Mouse (Mus musculus) embryo, embryonic 10.5 days (tissue): ENCODE measurements at regions not wholly inside any gene's neighbourhood (a gene's known extent, or its start where the extent isn't known, plus 50 kb on each side); places are given as distances from the start of the nearest gene placed in this dataset.

Experiments used
- DNase-seq: peaks from one replicate; pipeline ENCODE4 v3.0.0-alpha.2; 2015; ENCODE audit warnings: low spot score

DNA sequence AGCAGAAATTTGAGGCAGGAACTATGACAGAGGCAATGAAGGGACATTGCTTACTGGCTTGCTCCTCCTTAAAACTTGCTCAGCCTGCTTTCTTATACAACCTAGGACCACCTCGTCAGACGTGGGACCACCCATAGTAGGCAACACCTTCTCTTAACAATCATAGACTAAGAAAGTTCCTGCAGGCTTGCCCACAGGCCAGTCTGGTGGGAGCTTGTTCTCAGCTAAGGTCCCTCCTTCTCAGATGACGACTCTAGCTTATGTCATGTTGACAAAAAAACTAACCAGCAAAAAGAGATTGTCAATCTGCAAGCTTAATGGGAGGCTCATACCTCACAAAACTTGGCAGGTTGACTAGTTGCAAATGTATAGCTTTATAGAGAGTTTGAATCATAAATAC, 56.5 kb upstream of the Lsm6 start:
- DNase-seq: no peak

DNA sequence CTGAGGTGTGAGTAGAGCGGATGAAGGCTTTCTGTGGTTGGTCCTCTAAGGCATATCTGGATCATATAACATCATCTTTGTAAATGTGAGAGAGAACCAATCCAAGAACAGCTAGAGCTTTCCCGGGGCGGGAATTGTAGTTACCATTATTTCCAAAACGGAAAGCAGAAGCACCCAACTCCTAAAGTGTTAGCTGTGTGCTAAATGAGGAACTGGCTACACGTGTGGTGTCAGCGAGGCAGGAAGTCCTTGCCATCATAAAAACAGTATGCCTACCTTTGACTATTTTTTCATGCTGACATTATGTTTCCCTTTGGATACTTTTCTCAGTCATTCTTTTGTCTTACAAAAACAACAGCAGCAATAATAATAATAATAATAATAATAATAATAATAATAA, 68.8 kb upstream of the Lsm6 start:
- no peak for DNase-seq

DNA sequence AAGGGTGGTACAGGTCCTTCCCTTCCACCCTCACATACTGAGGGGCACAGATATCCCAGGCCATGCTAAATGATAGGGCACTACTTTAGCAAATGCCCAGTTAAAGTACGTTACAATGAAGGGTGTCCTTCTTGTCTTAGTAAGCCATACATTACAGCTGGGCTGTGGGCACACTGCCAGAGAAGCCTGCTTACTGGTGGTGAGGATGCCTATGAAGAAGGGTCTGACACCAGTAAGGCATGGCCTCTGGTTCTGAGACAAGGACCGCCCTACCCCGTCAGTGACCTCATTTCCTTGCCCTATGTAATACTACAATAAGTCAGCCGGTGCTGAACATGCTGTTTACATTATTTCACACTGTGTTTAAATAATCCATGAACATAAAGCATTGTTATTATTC, 69.6 kb upstream of the Lsm6 start:
- no peak for DNase-seq

DNA sequence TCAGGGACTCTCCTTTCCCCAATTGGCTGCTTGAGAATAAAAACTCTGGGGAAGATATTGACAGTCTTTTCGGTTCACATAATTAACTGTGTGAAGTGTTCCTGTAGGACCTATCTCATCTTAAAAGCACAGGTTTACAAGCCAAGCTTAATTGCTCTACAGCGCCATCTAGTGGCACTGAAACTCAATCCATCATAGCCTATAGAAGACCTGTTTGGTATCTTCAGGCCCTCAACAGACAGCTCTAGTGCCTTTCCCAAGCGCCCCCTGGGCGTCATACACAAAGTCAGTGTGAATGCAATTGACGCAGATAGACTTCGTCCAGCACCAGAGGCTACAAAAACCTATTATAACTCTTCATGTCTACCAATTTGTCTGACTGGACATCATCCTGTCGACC, 78.9 kb upstream of the Lsm6 start:
- peak; percentile 88 for DNase-seq

DNA sequence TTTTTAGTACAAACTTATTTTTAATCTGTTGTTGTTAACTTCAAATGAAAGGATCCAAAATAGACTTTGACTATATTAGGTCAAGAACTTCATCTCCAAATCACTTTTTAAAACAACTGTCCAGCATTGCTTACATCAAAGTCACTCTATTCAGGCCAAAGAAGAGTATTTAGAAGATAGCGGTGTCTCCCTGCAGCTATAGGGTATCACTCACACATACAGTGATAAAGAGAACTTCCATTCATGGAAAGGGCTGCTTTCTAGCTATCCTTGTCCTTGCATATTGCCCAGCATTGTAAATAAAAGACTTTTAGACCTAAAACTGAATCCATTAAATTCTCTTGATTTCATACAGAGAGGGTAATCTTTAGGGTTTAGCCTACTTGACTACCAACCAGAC, 82.1 kb upstream of the Lsm6 start:
- DNase-seq: no peak

DNA sequence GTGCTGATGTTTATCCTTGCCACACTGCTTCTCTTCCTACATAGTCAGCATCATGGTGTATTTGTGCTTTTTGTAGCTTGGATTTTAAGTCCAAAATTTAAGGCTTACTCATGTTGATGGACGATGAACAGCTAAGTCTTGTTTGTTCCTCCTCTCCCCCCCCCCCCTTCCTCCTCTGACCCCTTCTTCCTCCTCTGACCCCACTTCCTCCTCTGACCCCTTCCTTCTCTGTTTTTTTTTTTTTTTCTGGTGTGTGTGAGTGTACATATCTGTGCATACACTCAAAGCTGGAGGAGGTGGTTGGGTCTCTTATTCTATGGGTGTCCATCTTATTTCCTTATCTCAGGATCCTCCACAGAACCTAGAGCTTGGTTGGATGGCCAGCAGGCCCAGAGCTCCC, 87.0 kb upstream of the Lsm6 start:
- DNase-seq: no peak

DNA sequence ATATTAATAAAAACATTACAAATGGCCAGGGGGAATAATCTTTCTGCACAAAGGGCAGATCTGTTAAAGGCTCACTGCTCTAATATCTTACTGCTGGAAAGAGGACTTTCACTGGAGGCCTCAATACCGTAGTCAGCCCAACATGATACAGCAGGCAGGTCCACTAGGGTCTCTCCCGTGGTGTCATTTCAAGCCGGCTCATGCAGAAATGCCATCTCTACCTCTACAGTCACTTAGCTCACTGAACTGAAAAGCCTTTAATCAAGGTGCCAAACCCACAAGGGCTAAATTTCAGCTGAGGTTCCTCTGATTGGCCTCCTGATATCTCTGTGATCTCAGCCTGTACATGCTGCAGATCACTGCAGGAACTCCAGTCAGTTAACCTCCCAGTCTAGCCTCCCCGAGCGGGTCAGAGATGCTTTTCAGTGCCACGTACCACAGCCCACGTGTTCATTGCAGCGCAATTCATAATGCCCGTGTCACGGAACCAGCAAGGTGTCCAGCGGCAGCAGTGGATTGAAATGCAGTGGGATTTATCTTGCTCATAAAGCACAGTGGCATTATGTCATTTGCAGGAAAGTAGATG, 90.4 kb upstream of the Lsm6 start:
- DNase-seq: no peak

DNA sequence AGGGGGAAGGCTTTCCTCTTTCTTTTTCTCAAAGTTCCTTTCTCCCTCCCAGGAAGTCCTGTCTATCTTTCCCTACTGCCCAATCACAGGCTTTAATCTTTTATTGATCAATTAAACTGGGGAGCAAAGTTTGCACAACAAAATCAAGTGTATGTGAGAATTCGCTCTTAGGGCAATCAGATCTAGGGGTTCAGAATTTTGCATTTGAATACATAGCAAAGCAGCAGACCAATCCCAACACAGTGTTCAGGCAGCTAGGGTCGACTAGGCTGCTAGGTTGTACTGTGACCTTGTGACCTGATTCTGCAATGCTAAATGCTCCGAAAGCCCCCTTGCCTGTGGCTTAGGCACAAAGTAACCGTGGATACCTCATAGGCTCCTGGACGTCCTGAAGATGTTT, 91.5 kb upstream of the Lsm6 start:
- no peak for DNase-seq

DNA sequence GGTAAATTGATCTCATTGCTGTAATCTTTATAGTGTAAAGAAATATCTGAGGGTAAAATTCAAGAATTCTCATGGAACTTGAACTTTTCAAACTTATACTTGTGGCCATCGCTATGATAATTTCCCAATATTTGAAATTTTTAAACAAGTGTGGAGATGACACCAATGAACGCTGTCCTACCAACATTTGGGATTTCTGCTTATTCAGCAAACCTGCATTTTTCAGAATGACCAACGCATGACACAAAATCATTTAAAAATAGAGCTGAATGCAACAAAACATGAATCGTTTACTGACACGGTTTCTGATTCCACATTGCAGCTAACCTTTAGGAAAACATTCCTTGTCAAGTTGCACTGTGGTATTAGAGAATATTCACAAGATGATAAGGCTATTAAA, 92.9 kb upstream of the Lsm6 start:
- DNase-seq: no peak

DNA sequence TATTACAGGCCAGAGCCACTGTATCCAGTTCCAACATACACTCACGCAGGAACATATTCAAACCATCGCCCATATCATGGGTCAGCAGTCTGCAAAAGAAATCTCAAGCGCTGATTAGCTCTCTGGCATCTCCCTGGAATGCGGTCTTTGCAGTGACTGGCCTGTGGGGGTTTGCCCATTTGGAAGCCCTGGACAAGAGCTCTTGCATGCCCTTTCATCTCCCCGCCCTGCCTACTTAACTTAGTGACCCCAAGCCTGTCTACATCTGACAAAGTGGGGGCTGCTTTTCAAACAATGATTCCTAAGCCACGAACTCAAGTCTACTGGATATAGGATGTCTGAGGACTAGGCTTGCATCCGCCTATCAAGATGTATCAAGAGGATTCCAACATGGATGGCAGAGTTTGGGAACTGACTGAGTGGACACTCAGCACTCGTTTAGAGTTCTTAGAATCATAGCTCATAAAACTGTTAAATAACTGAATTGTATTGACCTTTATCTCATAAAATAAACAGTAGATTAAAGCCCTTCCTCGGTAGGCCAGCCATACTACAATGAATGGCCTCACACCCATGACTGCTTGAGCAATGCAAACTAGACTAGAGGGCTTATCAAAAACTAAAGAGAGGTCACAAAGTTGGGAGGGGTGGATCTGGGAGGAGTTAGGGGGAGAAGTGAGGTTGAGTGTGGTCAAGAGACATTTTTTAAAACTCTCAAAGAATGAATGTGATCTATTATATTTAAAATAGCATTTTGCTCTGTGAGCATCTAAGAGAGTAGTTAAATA, 97.4 kb upstream of the Zfp827 start:
- peak; percentile 10 for DNase-seq

DNA sequence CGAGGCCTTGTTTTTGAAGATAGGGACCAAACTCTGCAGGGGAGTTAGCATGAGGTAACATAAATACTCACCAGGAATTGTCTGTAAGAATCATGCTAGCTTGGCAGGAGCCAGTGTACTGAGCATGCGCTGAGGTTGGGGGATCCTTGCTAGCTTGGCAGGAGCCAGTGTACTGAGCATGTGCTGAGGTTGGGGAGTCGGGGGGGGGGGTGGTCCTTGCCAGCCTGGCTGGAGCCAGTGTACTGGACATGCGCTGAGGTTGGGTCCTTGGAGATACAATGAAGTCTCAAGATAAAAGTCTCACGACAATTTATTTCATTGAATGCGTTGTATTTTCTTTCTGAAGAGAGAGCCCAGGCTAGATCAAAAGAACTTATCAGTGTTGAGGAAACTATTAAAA, 96.2 kb upstream of the Zfp827 start:
- DNase-seq: no peak

DNA sequence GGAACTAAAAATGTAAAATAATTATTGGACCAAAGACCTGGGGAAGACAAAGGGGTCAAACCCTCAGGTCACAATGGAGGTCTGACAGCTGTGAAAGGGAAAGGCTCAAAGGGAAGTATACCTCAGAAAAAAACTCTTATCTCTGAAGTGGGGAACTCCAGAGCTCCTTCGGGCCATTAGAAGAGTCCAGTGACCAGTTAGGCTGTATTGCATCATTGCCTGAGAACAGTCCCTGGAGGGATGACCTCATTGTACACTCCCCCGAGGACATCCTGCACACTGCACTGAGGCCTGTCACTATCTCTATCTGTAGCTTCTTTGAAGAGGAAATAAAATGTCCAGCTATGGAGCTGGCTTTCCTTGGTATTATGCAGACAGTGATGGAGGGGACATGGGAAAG, 88.2 kb upstream of the Zfp827 start:
- DNase-seq: no peak

DNA sequence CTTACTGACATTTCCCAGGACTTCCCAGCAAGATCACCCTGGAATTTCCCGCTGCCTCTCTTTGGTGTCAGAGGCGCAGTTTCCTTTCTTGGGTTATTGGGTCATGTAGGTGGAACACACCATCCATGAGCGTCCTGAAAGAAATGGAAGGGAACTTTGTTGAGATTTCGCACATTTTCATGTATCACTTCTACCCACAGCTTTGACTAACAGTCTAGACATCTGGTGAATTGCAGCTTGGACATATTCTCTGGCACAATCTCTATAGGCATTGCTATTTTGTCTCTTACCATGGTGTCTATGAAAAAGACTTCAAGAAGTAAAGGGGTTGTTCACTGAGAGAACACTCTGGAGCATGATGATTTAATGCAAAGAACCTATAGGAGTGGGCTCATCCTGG, 86.7 kb upstream of the Zfp827 start:
- DNase-seq: no peak

DNA sequence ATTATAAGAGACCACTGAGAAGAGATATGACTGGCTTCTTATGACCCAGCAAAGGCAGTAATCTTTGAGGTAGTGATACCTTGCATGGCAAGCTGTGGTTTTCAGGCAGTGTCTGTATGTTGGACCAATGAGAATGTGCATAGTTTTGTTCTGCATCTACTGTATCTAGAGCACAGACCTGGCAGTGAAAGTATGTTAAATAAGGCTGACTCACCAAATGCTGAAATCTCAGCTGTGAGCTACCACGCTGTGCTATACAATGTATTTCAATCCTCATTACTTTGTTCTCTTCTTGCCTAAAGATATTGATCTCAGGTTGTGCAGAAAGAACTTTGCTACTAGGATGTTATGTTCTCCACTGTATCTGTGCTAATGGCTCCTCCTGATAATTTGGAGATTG, 83.9 kb upstream of the Zfp827 start:
- no peak for DNase-seq

DNA sequence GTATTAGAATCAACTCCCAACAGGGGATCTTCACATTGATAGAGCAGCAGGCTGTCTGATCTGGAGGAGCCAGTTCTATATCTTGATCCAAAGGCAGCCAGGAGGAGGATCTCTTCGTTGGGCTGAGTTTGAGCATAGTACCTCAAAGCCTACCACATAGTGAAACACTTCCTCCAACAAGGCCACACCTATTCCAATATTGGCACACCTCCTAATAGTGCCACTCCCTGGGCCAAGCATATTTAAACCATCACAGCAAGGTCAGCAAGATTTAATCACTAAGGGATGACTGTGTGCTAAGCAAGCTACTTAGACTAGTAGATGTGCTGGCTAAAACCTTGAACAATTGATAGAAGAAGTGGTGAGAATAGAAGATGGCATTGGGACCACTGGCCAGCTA, 82.6 kb upstream of the Zfp827 start:
- no peak for DNase-seq

DNA sequence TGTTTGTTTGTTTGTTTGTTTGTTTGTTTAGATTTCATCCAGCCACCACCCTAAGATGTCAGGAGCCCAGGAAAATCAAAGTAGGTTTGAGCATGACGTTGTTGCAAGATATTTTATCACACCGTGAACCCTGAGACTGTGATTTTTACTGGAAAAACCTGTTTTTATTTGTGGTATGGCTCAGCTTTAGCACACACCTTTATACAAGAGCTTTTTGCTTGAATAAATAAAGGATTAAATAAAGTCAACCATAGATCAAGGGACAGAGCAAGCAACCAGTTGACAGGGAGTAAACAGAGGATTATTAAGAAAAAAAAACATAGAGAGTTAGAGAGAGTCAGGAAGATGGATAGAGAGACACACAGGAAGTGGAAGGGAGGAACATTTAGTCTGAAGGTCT, 82.2 kb upstream of the Zfp827 start:
- no peak for DNase-seq

DNA sequence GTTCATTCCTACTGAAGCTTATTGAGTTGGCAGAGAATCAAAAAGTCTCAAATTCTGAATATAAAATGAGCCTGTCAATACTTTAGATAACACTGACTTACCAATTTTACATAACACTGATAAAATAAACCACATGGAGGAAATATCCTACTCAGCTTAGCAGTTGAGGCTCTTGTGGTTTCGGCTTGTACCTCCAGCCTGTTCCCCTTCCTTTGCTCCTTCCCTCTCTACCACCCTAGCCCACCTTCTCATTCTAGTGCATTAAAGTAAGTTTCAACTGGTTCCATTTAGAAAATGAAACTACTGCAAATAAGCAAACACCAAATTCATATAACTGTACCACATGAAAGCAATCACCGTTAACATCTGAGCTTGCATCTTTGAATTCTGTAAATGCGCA, 53.2 kb upstream of the Zfp827 start:
- no peak for DNase-seq
